Mouse (Mus musculus): ENCODE measurements around the gene Rapgef4. TPM values are rescaled to one million over a fixed set of nuclear protein-coding genes. Genes with fewer than 3 reads are reported as not detected.

The Rapgef4 gene
- polyA plus RNA-seq, 1 experiment from 2014 or later = 3.6 TPM

DNA sequence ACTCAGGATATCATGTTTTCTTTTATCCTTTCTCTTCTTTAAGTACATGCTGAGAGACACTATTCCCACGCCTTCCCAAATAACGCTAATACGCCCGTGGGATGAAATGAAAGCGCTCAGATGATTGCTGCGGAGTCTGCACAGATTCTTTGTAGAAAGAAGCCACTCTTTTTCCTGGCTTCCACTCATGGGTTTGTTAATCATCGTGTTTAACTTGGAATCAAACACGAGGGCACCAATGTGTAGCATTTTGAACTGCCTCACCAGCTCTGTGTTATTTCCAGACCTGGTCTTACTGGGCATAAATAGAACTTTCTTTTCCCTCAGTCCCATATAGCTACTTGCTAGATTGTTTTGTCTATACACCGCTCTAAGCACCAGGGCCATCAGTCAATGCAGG, 162.4 kb downstream of the Rapgef4 start:
- Histone ChIP-seq H3K9ac (ENCODE audit: low read length) (no peak overlapping the region), H3K36me3 (ENCODE audit: control insufficient read depth, insufficient read depth, low read length) (no peaks in the 10 kb centered on the region), H3K27me3 (replicated peaks; ENCODE audit: control insufficient read depth, insufficient read depth, low read length) (no peaks in the 10 kb centered on the region), H3K4me1 (replicated peaks; ENCODE audit: control insufficient read depth, insufficient read depth, low read length) (peaks cover 9% of the 10 kb centered on the region; the same call in 1 of the 2 replicates), H3K27ac (ENCODE audit: low read depth) (no peak overlapping the region), H3K9me3 (ENCODE audit: control insufficient read depth, low read length) (no peaks in the 10 kb centered on the region), H3K4me3 (ENCODE audit: low read depth, low read length) (no peak overlapping the region), H3K4me2 (ENCODE audit: low read length) (no peak overlapping the region)
- WGBS = 75% methylated on average over 9 of the region's 9 CpGs
- ATAC-seq (replicated peaks; ENCODE audit: low FRiP score, low TSS enrichment, low read depth) (no peak), DNase-seq (ENCODE audit: low spot score) (no peak)

GRCm38 (mm10) chr2:72144576-72145200, 163.6 kb downstream of the Rapgef4 start:
- ATAC-seq (replicated peaks; ENCODE audit: low FRiP score, low TSS enrichment, low read depth) (no peak), DNase-seq (ENCODE audit: low spot score) (no peak)
- Histone ChIP-seq H3K4me2 (ENCODE audit: low read length) (no peak overlapping the region), H3K27ac (ENCODE audit: low read depth) (no peak overlapping the region), H3K4me3 (ENCODE audit: low read depth, low read length) (no peak overlapping the region), H3K27me3 (replicated peaks; ENCODE audit: control insufficient read depth, insufficient read depth, low read length) (no peaks in the 10 kb centered on the region), H3K9ac (ENCODE audit: low read length) (no peak overlapping the region), H3K4me1 (replicated peaks; ENCODE audit: control insufficient read depth, insufficient read depth, low read length) (peaks cover 13% of the 10 kb centered on the region; the same call in 1 of the 2 replicates), H3K36me3 (ENCODE audit: control insufficient read depth, insufficient read depth, low read length) (no peaks in the 10 kb centered on the region), H3K9me3 (ENCODE audit: control insufficient read depth, low read length) (no peaks in the 10 kb centered on the region)
- WGBS = 45% methylated on average over 7 of the region's 7 CpGs

GRCm38 (mm10) chr2:72145281-72145875, 164.3 kb downstream of the Rapgef4 start:
- Histone ChIP-seq H3K27ac (ENCODE audit: low read depth) (no peak overlapping the region), H3K4me3 (ENCODE audit: low read depth, low read length) (no peak overlapping the region), H3K36me3 (ENCODE audit: control insufficient read depth, insufficient read depth, low read length) (no peaks in the 10 kb centered on the region), H3K4me2 (ENCODE audit: low read length) (no peak overlapping the region), H3K4me1 (replicated peaks; ENCODE audit: control insufficient read depth, insufficient read depth, low read length) (peaks cover 13% of the 10 kb centered on the region; the same call in 1 of the 2 replicates), H3K9me3 (ENCODE audit: control insufficient read depth, low read length) (no peaks in the 10 kb centered on the region), H3K9ac (ENCODE audit: low read length) (no peak overlapping the region), H3K27me3 (replicated peaks; ENCODE audit: control insufficient read depth, insufficient read depth, low read length) (no peaks in the 10 kb centered on the region)
- ATAC-seq (replicated peaks; ENCODE audit: low FRiP score, low TSS enrichment, low read depth) (no peak), DNase-seq (ENCODE audit: low spot score) (no peak)
- 79% methylated on average over 11 of the region's 11 CpGs for WGBS

- Histone ChIP-seq H3K9ac (ENCODE audit: low read length) (no peak overlapping the region), H3K9me3 (ENCODE audit: control insufficient read depth, low read length) (no peaks in the 10 kb centered on the region), H3K27me3 (replicated peaks; ENCODE audit: control insufficient read depth, insufficient read depth, low read length) (no peaks in the 10 kb centered on the region), H3K36me3 (ENCODE audit: control insufficient read depth, insufficient read depth, low read length) (no peaks in the 10 kb centered on the region), H3K4me2 (ENCODE audit: low read length) (no peak overlapping the region), H3K4me1 (replicated peaks; ENCODE audit: control insufficient read depth, insufficient read depth, low read length) (peaks cover 10% of the 10 kb centered on the region; the same call in 1 of the 2 replicates), H3K4me3 (ENCODE audit: low read depth, low read length) (no peak overlapping the region), H3K27ac (ENCODE audit: low read depth) (no peak overlapping the region)
- ATAC-seq (replicated peaks; ENCODE audit: low FRiP score, low TSS enrichment, low read depth) (no peak), DNase-seq (ENCODE audit: low spot score) (no peak)
- 44% methylated on average over 10 of the region's 10 CpGs for WGBS
These were observed 165.0 kb downstream of the Rapgef4 start for GRCm38 (mm10) chr2:72146061-72146460.

DNA sequence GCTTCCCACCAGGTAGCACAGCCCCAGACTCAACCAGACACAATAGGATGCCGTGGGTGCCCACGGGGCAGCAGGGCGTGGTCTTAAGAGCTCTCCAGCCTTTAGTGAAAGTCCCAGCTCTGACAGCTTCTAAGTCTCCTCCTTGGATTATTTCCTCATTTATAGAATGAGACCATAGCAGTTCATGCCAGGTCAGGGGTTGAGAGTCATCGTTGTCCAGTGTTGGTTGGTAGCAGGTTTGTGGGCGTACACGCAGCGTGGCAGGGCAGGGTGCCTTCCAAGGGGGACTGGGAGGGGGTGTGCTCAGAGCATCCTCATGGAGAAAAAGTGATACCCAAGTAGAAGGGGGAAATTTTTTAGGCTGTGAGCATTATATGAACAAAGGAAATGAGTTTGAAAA, 166.2 kb downstream of the Rapgef4 start:
- Histone ChIP-seq H3K4me2 (ENCODE audit: low read length) (no peak overlapping the region), H3K4me1 (replicated peaks; ENCODE audit: control insufficient read depth, insufficient read depth, low read length) (peaks cover 7% of the 10 kb centered on the region; the same call in 1 of the 2 replicates), H3K9me3 (ENCODE audit: control insufficient read depth, low read length) (no peaks in the 10 kb centered on the region), H3K4me3 (ENCODE audit: low read depth, low read length) (no peak overlapping the region), H3K36me3 (ENCODE audit: control insufficient read depth, insufficient read depth, low read length) (no peaks in the 10 kb centered on the region), H3K9ac (ENCODE audit: low read length) (no peak overlapping the region), H3K27me3 (replicated peaks; ENCODE audit: control insufficient read depth, insufficient read depth, low read length) (no peaks in the 10 kb centered on the region), H3K27ac (ENCODE audit: low read depth) (no peak overlapping the region)
- DNase-seq (ENCODE audit: low spot score) (no peak), ATAC-seq (replicated peaks; ENCODE audit: low FRiP score, low TSS enrichment, low read depth) (no peak)
- 88% methylated on average over 7 of the region's 7 CpGs for WGBS

- Histone ChIP-seq H3K4me1 (replicated peaks; ENCODE audit: control insufficient read depth, insufficient read depth, low read length) (peaks cover 7% of the 10 kb centered on the region; the same call in 1 of the 2 replicates), H3K27ac (ENCODE audit: low read depth) (no peak overlapping the region), H3K36me3 (ENCODE audit: control insufficient read depth, insufficient read depth, low read length) (no peaks in the 10 kb centered on the region), H3K4me3 (ENCODE audit: low read depth, low read length) (no peak overlapping the region), H3K4me2 (ENCODE audit: low read length) (no peak overlapping the region), H3K9me3 (ENCODE audit: control insufficient read depth, low read length) (no peaks in the 10 kb centered on the region), H3K9ac (ENCODE audit: low read length) (no peak overlapping the region), H3K27me3 (replicated peaks; ENCODE audit: control insufficient read depth, insufficient read depth, low read length) (no peaks in the 10 kb centered on the region)
- DNase-seq (ENCODE audit: low spot score) = no peak
- WGBS = 72% methylated on average over 6 of the region's 6 CpGs
- ATAC-seq (replicated peaks; ENCODE audit: low FRiP score, low TSS enrichment, low read depth) = no peak
These were observed 166.7 kb downstream of the Rapgef4 start for GRCm38 (mm10) chr2:72147695-72148094.

DNA sequence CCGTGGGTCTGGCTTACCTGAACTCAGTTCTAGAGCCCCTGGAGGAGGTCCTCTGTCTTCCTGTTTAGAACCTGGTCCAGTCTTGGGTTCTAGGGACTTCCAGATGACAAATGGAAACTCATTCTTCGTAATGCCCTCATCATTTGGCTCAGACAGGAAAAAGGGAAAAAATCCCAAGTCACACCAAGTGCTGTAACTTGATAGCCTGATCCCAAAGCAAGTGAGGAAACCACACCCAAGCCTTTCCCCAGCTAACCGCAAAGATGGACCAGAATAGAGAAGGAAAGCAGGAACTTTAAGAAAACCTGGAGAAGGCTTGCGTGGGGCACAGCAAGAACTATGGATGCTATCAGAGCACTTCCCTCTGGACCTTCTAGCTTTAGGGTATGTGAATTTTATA, 167.6 kb downstream of the Rapgef4 start:
- Histone ChIP-seq H3K4me3 (ENCODE audit: low read depth, low read length) (no peak overlapping the region), H3K4me1 (replicated peaks; ENCODE audit: control insufficient read depth, insufficient read depth, low read length) (peaks cover 7% of the 10 kb centered on the region; the same call in 1 of the 2 replicates), H3K27ac (ENCODE audit: low read depth) (no peak overlapping the region), H3K9ac (ENCODE audit: low read length) (no peak overlapping the region), H3K4me2 (ENCODE audit: low read length) (no peak overlapping the region), H3K9me3 (ENCODE audit: control insufficient read depth, low read length) (no peaks in the 10 kb centered on the region), H3K27me3 (replicated peaks; ENCODE audit: control insufficient read depth, insufficient read depth, low read length) (no peaks in the 10 kb centered on the region), H3K36me3 (ENCODE audit: control insufficient read depth, insufficient read depth, low read length) (no peaks in the 10 kb centered on the region)
- ATAC-seq (replicated peaks; ENCODE audit: low FRiP score, low TSS enrichment, low read depth) (no peak), DNase-seq (ENCODE audit: low spot score) (no peak)
- WGBS = 45% methylated on average over 4 of the region's 4 CpGs

DNA sequence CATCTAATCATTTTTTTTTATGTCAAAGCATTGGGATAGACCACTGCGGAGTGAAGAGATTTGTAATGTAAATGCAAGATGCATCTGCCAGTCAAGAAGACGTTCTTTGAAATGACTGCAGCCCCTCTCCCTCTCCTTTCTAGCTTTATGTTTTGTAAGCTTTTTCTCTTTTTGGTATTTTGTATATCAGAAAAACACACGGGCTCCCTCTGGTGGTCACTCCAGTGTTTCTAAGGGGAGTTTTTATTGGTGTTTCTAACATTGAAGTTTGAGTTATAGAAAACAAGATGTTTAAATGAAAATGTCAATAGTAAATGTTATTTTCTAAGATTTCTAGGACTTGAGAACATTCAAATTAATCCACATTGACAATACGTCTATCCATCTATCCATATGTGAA, 168.0 kb downstream of the Rapgef4 start:
- DNase-seq (ENCODE audit: low spot score) (peak; percentile 78), ATAC-seq (replicated peaks; ENCODE audit: low FRiP score, low TSS enrichment, low read depth) (no peak)
- Histone ChIP-seq H3K9me3 (ENCODE audit: control insufficient read depth, low read length) (no peaks in the 10 kb centered on the region), H3K4me1 (replicated peaks; ENCODE audit: control insufficient read depth, insufficient read depth, low read length) (peaks cover 7% of the 10 kb centered on the region; the same call in 1 of the 2 replicates), H3K9ac (ENCODE audit: low read length) (no peak overlapping the region), H3K4me3 (ENCODE audit: low read depth, low read length) (no peak overlapping the region), H3K4me2 (ENCODE audit: low read length) (no peak overlapping the region), H3K36me3 (ENCODE audit: control insufficient read depth, insufficient read depth, low read length) (no peaks in the 10 kb centered on the region), H3K27ac (ENCODE audit: low read depth) (no peak overlapping the region), H3K27me3 (replicated peaks; ENCODE audit: control insufficient read depth, insufficient read depth, low read length) (no peaks in the 10 kb centered on the region)
- 24% methylated on average over 4 of the region's 4 CpGs for WGBS
